Mouse (Mus musculus): Measurements from ENCODE around the gene Fam227b. TPM values are rescaled to one million over a fixed set of nuclear protein-coding genes. Genes with fewer than 3 reads are reported as not detected.

The Fam227b gene
- polyA plus RNA-seq, 1 experiment from 2014 or later: not detected

- Histone ChIP-seq H3K27ac (replicated peaks; ENCODE audit: low read depth, low read length) (no peak overlapping the region), H3K4me2 (ENCODE audit: low read length) (no peak overlapping the region), H3K9me3 (ENCODE audit: control insufficient read depth, low read length) (no peaks in the 10 kb centered on the region), H3K36me3 (ENCODE audit: control insufficient read depth, insufficient read depth, low read length) (peaks cover 22% of the 10 kb centered on the region), H3K27me3 (ENCODE audit: control insufficient read depth, insufficient read depth, low read length) (no peaks in the 10 kb centered on the region), H3K4me1 (ENCODE audit: control insufficient read depth, insufficient read depth, low read length) (no peaks in the 10 kb centered on the region), H3K4me3 (replicated peaks; ENCODE audit: low read depth, low read length) (no peak overlapping the region), H3K9ac (replicated peaks; ENCODE audit: low read length) (no peak overlapping the region)
- DNase-seq (no peak), ATAC-seq (ENCODE audit: low FRiP score, low TSS enrichment) (no peak)
- WGBS: 95% methylated on average over 5 of the region's 5 CpGs
Observed at GRCm38 (mm10) chr2:126165277-126166018, 13.6 kb upstream of the Fam227b start.

GRCm38 (mm10) chr2:126147723-126148122, 4.1 kb downstream of the Fam227b start:
- no peak overlapping the region for H3K4me2 ChIP-seq (ENCODE audit: low read length)
- H3K27me3 ChIP-seq (ENCODE audit: control insufficient read depth, insufficient read depth, low read length): no peaks in the 10 kb centered on the region
- H3K9ac ChIP-seq (replicated peaks; ENCODE audit: low read length): no peak overlapping the region
- H3K36me3 ChIP-seq (ENCODE audit: control insufficient read depth, insufficient read depth, low read length): no peaks in the 10 kb centered on the region
- no peak overlapping the region for H3K4me3 ChIP-seq (replicated peaks; ENCODE audit: low read depth, low read length)
- ATAC-seq (ENCODE audit: low FRiP score, low TSS enrichment) (no peak), DNase-seq (no peak)
- no peaks in the 10 kb centered on the region for H3K4me1 ChIP-seq (ENCODE audit: control insufficient read depth, insufficient read depth, low read length)
- H3K27ac ChIP-seq (replicated peaks; ENCODE audit: low read depth, low read length): no peak overlapping the region
- H3K9me3 ChIP-seq (ENCODE audit: control insufficient read depth, low read length): no peaks in the 10 kb centered on the region

DNA sequence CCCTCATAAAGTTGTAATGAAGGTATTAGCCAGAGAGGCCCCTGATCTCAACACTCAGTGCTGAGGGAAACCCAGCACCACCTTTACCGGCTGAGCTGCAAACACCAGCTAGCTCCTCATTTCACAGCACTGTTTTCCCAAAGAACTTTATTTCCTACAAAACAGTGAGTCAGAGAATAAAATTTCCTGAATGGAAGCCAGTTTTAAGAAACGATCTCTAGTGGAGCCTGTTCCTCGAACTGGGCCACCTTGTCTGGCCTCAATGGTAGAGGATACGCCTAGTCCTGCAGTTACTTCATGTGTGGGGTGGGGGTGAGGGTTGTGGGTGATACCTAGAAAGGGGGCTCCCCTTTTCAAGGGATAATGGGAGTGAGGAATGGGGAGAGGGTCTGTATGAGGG, 57.2 kb downstream of the Fam227b start:
- no peak overlapping the region for H3K9ac ChIP-seq (replicated peaks; ENCODE audit: low read length)
- H3K27me3 ChIP-seq (ENCODE audit: control insufficient read depth, insufficient read depth, low read length): no peaks in the 10 kb centered on the region
- H3K9me3 ChIP-seq (ENCODE audit: control insufficient read depth, low read length): no peaks in the 10 kb centered on the region
- DNase-seq (no peak), ATAC-seq (ENCODE audit: low FRiP score, low TSS enrichment) (no peak)
- H3K4me1 ChIP-seq (ENCODE audit: control insufficient read depth, insufficient read depth, low read length): no peaks in the 10 kb centered on the region
- no peak overlapping the region for H3K4me3 ChIP-seq (replicated peaks; ENCODE audit: low read depth, low read length)
- 84% methylated on average over 4 of the region's 4 CpGs for WGBS
- H3K27ac ChIP-seq (replicated peaks; ENCODE audit: low read depth, low read length): no peak overlapping the region
- H3K36me3 ChIP-seq (ENCODE audit: control insufficient read depth, insufficient read depth, low read length): no peaks in the 10 kb centered on the region
- no peak overlapping the region for H3K4me2 ChIP-seq (ENCODE audit: low read length)

GRCm38 (mm10) chr2:126090432-126090831, 61.4 kb downstream of the Fam227b start:
- Histone ChIP-seq H3K9ac (replicated peaks; ENCODE audit: low read length) (no peak overlapping the region), H3K4me1 (ENCODE audit: control insufficient read depth, insufficient read depth, low read length) (no peaks in the 10 kb centered on the region), H3K4me3 (replicated peaks; ENCODE audit: low read depth, low read length) (no peak overlapping the region), H3K4me2 (ENCODE audit: low read length) (no peak overlapping the region), H3K9me3 (ENCODE audit: control insufficient read depth, low read length) (no peaks in the 10 kb centered on the region), H3K36me3 (ENCODE audit: control insufficient read depth, insufficient read depth, low read length) (no peaks in the 10 kb centered on the region), H3K27me3 (ENCODE audit: control insufficient read depth, insufficient read depth, low read length) (no peaks in the 10 kb centered on the region), H3K27ac (replicated peaks; ENCODE audit: low read depth, low read length) (no peak overlapping the region)
- ATAC-seq (ENCODE audit: low FRiP score, low TSS enrichment) (no peak), DNase-seq (no peak)
- 69% methylated on average over 5 of the region's 5 CpGs for WGBS

- no peak overlapping the region for H3K4me2 ChIP-seq (ENCODE audit: low read length)
- no peak for ATAC-seq (ENCODE audit: low FRiP score, low TSS enrichment)
- H3K4me1 ChIP-seq (ENCODE audit: control insufficient read depth, insufficient read depth, low read length): no peaks in the 10 kb centered on the region
- H3K4me3 ChIP-seq (replicated peaks; ENCODE audit: low read depth, low read length): no peak overlapping the region
- 81% methylated on average over 8 of the region's 8 CpGs for WGBS
- H3K36me3 ChIP-seq (ENCODE audit: control insufficient read depth, insufficient read depth, low read length): no peaks in the 10 kb centered on the region
- DNase-seq: no peak
- H3K9ac ChIP-seq (replicated peaks; ENCODE audit: low read length): no peak overlapping the region
- H3K9me3 ChIP-seq (ENCODE audit: control insufficient read depth, low read length): no peaks in the 10 kb centered on the region
- H3K27ac ChIP-seq (replicated peaks; ENCODE audit: low read depth, low read length): no peak overlapping the region
- H3K27me3 ChIP-seq (ENCODE audit: control insufficient read depth, insufficient read depth, low read length): no peaks in the 10 kb centered on the region
Observed at GRCm38 (mm10) chr2:126086187-126086586, 65.6 kb downstream of the Fam227b start.

DNA sequence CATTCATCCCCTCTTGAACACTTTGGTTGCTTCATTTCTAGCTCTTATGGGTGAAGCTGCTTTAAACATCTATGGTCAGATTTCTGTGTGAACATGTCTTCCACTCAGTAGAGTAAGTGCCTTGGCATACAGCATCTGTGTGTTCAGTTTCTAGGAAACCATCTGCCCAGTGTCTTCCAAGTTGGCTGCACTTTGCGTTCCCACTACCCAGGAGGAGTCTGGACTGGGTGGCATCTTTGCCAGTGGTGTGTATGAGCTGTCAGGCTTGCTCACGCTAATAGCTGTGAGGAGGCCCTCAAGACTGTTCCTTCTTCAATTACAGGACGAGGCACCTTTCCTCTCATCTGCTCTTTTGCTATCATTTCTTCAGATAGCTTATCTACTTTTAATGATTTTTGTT, 67.5 kb downstream of the Fam227b start:
- H3K36me3 ChIP-seq (ENCODE audit: control insufficient read depth, insufficient read depth, low read length): no peaks in the 10 kb centered on the region
- no peak overlapping the region for H3K27ac ChIP-seq (replicated peaks; ENCODE audit: low read depth, low read length)
- no peak for ATAC-seq (ENCODE audit: low FRiP score, low TSS enrichment)
- no peaks in the 10 kb centered on the region for H3K9me3 ChIP-seq (ENCODE audit: control insufficient read depth, low read length)
- no peak overlapping the region for H3K4me3 ChIP-seq (replicated peaks; ENCODE audit: low read depth, low read length)
- H3K4me2 ChIP-seq (ENCODE audit: low read length): no peak overlapping the region
- no peak overlapping the region for H3K9ac ChIP-seq (replicated peaks; ENCODE audit: low read length)
- DNase-seq: no peak
- no peaks in the 10 kb centered on the region for H3K27me3 ChIP-seq (ENCODE audit: control insufficient read depth, insufficient read depth, low read length)
- WGBS: 92% methylated on average over 3 of the region's 3 CpGs
- no peaks in the 10 kb centered on the region for H3K4me1 ChIP-seq (ENCODE audit: control insufficient read depth, insufficient read depth, low read length)

DNA sequence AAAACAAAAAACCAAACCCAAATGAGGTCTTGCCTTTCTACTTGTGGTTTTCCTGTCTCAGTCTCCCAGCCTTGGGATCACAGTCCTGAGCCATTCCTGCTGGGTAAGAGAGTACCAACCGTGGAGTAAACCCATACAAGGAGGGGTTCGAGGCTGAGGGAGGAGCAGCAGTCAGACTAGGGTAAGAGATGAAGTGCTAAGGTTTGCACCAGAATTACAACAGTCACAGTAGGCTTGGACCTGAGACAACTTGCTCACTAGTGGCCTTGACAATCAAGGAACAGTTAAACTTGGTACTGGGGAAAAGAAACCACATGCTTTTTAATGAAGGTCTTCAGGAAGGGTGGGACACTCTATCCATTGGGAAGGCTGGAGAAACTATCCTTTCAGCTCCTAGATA, 72.7 kb downstream of the Fam227b start:
- Histone ChIP-seq H3K9me3 (ENCODE audit: control insufficient read depth, low read length) (no peaks in the 10 kb centered on the region), H3K4me3 (replicated peaks; ENCODE audit: low read depth, low read length) (no peak overlapping the region), H3K9ac (replicated peaks; ENCODE audit: low read length) (no peak overlapping the region), H3K27ac (replicated peaks; ENCODE audit: low read depth, low read length) (no peak overlapping the region), H3K4me2 (ENCODE audit: low read length) (no peak overlapping the region), H3K4me1 (ENCODE audit: control insufficient read depth, insufficient read depth, low read length) (no peaks in the 10 kb centered on the region), H3K36me3 (ENCODE audit: control insufficient read depth, insufficient read depth, low read length) (no peaks in the 10 kb centered on the region), H3K27me3 (ENCODE audit: control insufficient read depth, insufficient read depth, low read length) (no peaks in the 10 kb centered on the region)
- DNase-seq (no peak), ATAC-seq (ENCODE audit: low FRiP score, low TSS enrichment) (no peak)
- WGBS: 62% methylated on average over 2 of the region's 2 CpGs

- ATAC-seq (ENCODE audit: low FRiP score, low TSS enrichment) (no peak), DNase-seq (no peak)
- Histone ChIP-seq H3K27me3 (ENCODE audit: control insufficient read depth, insufficient read depth, low read length) (no peaks in the 10 kb centered on the region), H3K4me3 (replicated peaks; ENCODE audit: low read depth, low read length) (no peak overlapping the region), H3K9me3 (ENCODE audit: control insufficient read depth, low read length) (no peaks in the 10 kb centered on the region), H3K9ac (replicated peaks; ENCODE audit: low read length) (no peak overlapping the region), H3K36me3 (ENCODE audit: control insufficient read depth, insufficient read depth, low read length) (no peaks in the 10 kb centered on the region), H3K4me1 (ENCODE audit: control insufficient read depth, insufficient read depth, low read length) (no peaks in the 10 kb centered on the region), H3K4me2 (ENCODE audit: low read length) (no peak overlapping the region), H3K27ac (replicated peaks; ENCODE audit: low read depth, low read length) (no peak overlapping the region)
- 96% methylated on average over 6 of the region's 6 CpGs for WGBS
Observed at GRCm38 (mm10) chr2:126076506-126076905, 75.3 kb downstream of the Fam227b start.

DNA sequence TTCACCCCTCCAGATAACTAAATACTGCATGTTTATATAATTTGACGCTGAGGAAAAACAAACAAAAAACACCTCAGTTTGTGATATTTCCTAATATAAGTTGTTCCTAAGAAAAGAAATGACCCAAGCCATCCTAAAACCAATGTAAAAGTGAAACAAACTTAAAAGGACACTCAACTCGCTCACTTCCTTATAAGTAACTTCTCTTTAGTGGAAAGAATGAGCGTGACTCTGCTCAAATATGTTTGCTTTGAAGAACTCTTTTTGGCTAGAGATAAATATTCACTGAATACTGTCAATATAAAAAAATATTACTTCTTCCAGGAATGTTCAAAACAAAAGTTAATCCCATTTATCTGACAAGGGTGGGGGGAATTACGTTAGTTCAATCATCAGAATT, 78.1 kb downstream of the Fam227b start:
- Histone ChIP-seq H3K4me2 (ENCODE audit: low read length) (no peak overlapping the region), H3K36me3 (ENCODE audit: control insufficient read depth, insufficient read depth, low read length) (no peaks in the 10 kb centered on the region), H3K27ac (replicated peaks; ENCODE audit: low read depth, low read length) (no peak overlapping the region), H3K9ac (replicated peaks; ENCODE audit: low read length) (no peak overlapping the region), H3K9me3 (ENCODE audit: control insufficient read depth, low read length) (no peaks in the 10 kb centered on the region), H3K4me1 (ENCODE audit: control insufficient read depth, insufficient read depth, low read length) (no peaks in the 10 kb centered on the region), H3K27me3 (ENCODE audit: control insufficient read depth, insufficient read depth, low read length) (no peaks in the 10 kb centered on the region), H3K4me3 (replicated peaks; ENCODE audit: low read depth, low read length) (no peak overlapping the region)
- DNase-seq (no peak), ATAC-seq (ENCODE audit: low FRiP score, low TSS enrichment) (no peak)
- WGBS: 92% methylated on average over 4 of the region's 4 CpGs

Measured in midbrain, embryonic 14.5 days (tissue).